Mouse (Mus musculus) thymus, adult 18-20 months (tissue): ENCODE measurements around the gene 2310061I04Rik.
A peak's percentile ranks its signal among the peaks of the same experiment; 100 is the strongest.

ENCODE experiments used
- DNase-seq, 2 experiments: peaks; one replicate each; pipeline ENCODE4 v3.0.0; 2022; ENCODE audit warnings: mixed read lengths in 2 of 2

The 2310061I04Rik gene

DNA sequence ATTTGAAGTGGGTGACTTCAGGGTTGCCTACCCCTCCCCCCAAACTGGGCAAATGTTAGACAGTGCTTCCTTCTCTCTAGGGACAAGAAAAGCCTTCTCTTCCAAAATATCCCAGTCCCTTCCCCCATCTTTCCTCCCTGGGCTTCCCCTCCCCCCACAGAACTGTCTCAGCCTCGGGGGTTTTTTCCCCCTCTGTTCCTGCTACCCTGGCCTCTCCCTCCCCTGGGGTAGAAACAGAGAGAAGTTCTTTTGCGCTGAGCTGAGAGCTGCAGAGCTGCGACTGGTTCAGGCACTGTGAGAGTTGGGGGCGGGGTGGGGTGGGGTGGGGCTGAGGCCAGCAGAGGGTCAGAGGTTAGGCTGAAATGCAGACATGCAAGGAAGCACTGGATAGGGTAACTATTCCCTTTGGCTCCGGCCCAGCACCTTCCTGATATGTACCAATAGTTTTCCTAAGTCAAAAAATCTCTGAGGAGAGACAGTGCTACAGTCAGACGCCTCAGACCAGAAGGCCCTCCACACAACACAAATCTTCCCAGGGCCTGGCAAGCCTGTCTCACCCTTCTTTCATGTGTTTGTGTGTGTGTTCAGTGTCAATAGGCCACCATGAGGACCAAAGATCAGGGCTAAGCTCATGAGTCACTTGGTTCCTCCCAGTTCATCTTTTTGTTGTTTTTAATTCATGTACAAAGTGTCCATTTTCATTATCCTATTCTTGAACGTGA, 27.7 kb downstream of the 2310061I04Rik start:
- DNase-seq, result peak in 1 of 2 experiments; percentile 52

DNA sequence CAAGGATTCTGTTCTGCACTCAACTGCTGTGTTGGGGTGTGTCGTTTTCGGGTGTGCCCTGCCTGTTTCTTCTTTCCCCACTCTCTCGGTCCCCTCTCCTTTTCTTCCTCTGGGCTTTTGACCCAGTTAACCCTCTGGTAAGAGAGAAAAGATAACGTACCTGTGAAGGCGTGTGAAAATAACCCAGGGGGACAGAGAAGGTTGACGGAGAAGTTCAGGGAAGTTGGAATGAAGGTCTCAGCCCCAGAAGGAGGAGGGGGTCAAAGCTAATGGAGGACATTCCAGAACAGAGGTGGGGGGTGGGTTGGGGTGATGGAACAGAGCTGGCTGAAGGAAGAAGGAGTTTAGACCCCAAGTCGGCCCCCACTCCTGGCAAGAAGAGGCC, 28.3 kb downstream of the 2310061I04Rik start:
- no peak for DNase-seq

DNA sequence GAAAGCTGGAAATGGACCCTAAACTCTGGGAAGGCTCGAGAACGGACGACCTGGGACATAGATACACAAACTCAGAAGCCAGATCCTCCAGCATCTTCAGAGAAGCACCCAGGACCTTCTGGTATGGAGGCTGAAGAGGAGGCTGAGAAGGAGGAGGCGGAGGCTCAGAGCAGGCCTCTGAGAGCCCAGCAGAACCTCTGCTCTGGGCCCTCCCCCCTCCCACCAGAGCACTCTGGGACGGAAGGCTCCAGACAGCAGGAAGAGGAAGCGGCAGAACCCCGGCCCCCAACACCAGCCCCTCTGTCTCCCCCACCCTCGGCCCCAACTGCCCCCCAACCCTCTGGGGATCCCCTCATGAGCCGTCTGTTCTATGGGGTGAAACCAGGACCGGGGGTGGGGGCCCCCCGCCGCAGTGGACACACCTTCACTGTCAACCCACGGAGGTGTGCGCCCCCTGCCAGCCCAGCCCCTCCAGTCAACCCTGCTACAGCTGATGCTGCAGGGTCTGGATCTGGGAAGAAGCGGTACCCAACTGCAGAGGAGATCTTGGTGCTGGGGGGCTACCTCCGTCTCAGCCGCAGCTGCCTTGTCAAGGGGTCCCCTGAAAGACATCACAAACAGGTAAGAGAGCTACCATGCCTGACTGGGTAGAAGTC, 28.9 kb downstream of the 2310061I04Rik start:
- DNase-seq, result peak; percentile 58 to 64

- DNase-seq, result peak in 1 of 2 experiments; percentile 58
Observed at GRCm38 (mm10) chr17:35866911-35867890, 30.0 kb downstream of the 2310061I04Rik start.

DNA sequence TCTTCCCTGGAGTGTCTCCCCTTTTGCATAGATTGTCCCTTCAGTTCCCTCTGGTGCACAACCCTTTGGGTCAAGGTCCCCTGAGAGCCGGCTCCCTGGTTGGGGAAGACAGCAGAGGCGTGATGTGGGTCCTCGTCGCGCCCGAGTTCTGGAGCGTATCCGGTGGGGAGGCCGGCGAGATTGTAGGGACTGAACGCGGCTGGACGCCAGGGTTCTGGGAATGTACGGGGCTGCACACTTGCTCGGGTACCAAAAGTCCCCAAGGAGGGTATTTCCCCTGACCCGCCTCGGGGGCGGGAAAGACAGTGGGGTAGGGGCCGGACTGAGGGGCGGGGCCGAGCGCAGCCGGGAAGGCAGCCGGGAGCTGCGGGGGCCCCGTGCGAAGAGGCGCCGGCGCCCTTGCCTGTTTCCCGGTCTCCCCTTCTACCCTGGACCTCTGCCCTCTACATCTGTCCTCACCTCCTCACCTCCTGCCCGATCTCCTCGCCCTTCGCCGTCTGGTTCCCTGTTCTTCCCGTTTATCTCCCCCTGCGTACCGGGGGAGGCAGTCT, 30.9 kb downstream of the 2310061I04Rik start:
- DNase-seq, result peak in 1 of 2 experiments; percentile 56

- no peak for DNase-seq
Observed at GRCm38 (mm10) chr17:35865481-35866280, 31.6 kb downstream of the 2310061I04Rik start, which contains the start of gene Ppp1r18. Ppp1r18 (plus strand) TSS chr17:35865593.

GRCm38 (mm10) chr17:35864832-35865353, 32.3 kb downstream of the 2310061I04Rik start:
- no peak for DNase-seq

- peak; percentile 77 for DNase-seq
Observed at GRCm38 (mm10) chr17:35861198-35861857, 35.9 kb downstream of the 2310061I04Rik start, which contains the start of gene Nrm. Nrm (plus strand) TSS chr17:35861318.

- DNase-seq, result no peak
Observed at GRCm38 (mm10) chr17:35860831-35861197, 36.4 kb downstream of the 2310061I04Rik start.

DNA sequence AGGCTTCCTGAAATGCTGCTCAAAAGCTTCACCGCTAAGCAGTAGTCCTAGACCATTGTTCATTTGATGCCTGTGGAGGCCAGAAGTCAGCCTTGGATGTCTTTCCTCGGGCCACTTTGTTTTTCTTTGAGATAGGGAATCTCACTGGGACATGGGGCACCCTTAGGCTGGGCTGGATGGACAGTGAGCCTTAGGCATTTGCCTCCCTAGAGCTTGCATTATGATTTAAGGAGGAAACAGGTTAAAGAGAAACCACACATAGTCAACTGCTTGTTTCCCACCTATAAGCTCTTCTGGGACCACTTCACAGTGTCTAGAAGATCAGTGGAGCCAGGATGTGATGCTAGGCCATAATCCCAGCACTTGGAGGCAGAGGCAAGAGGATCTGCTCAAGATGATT, 37.4 kb downstream of the 2310061I04Rik start:
- no peak for DNase-seq

GRCm38 (mm10) chr17:35859371-35859770, 37.9 kb downstream of the 2310061I04Rik start:
- DNase-seq, result no peak

GRCm38 (mm10) chr17:35850974-35851373, 46.3 kb downstream of the 2310061I04Rik start:
- no peak for DNase-seq

DNA sequence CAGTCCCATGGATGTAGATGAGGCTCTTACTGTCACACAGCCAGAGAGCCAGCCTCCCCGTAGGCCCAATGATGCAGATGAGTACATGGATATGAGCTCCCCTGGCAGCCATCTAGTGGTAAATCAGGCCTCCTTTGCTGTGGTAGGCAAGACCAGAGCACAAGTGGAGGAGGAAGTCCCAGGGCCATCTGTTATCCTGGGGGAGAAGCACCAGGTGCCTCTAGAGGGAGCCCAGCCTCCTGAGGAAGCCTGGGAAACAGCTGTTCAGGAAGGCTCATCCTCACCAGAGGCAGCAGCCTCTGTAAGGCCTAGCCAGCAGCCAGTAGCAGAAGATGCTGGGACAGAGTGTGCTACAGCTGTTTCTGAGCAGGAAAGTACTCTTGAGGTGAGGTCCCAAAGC, 49.1 kb downstream of the 2310061I04Rik start:
- no peak for DNase-seq

DNA sequence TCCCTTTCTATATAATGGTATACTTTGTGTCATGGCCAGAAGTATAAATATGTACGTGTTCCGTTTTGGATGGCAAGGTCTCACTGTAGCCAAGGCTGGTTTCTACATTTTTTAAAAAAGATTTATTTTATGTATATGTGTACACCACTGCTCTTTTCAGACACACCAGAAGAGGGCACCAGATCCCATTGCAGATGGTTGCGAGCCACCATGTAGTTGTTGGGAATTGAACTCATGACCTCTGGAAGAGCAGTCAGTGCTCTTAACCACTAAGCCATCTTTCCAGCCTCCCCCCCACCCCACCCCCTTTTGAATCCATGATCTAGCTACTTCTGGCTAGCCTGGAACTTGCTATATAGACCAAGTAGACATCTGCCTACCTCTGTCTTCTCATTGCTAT, 53.7 kb downstream of the 2310061I04Rik start:
- no peak for DNase-seq
